Mouse (Mus musculus) megakaryocyte, embryonic 14.5 days (primary cell): ENCODE data around the gene Larp7.

Experiments used
- FLI1 ChIP-seq: IDR thresholded peaks from 2 replicates; pipeline ENCODE4 v1.6.1; 2012; ENCODE audit warnings: low read length, inconsistent platforms, mixed read lengths
- GATA1 ChIP-seq: IDR thresholded peaks from 3 replicates; pipeline ENCODE4 v1.6.1; 2012; ENCODE audit warnings: mixed read lengths, low read length, inconsistent platforms, borderline replicate concordance

DNA sequence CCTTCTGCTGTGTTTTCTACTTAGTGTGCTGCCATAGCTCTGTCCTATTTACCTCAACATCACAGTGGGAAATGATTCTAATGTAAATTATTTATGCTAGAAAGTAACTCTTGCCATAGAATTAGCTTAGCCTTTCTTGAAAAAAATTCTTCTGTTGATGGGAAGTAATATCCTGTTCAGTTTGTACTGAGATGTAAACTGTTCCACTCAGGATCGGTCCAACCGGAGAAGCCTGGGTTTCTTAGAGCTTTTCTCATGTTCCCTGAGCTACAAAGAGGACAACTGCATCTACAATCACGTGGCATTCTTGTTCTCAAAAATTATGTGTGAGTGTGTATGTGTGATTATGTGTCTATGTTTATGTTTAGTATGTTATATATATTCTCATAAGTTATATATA, 23.9 kb downstream of the Larp7 start:
- TF ChIP-seq GATA1 (no peak), FLI1 (no peak)
